Mouse (Mus musculus) liver, embryonic 14.5 days (tissue): Measurements from ENCODE around the gene Bdh2. TPM values are rescaled to one million over a fixed set of nuclear protein-coding genes. Genes with fewer than 3 reads are reported as not detected.

Source experiments
- ATAC-seq: fragments of 200-750 bp; cut with Nextera tagmentation; 2 replicates; pipeline ENCODE4 v1.8.0; 2017; ENCODE audit warnings: moderate number of reproducible peaks, mild to moderate bottlenecking, moderate library complexity; ENCODE audit not compliant: insufficient read depth
- DNase-seq, 3 experiments: peaks; one replicate each; pipeline ENCODE4 v3.0.0-alpha.2; 2012 to 2013; ENCODE audit warnings: low read depth in 3 of 3, low spot score in 3 of 3
- H3K27ac ChIP-seq: fragments of 300-500 bp; sonication (generic); 2 replicates; pipeline ENCODE4 v1.5.1; 2014; ENCODE audit warnings: moderate library complexity, mild to moderate bottlenecking, control low read depth, inconsistent platforms
- H3K27me3 ChIP-seq: fragments of 300-500 bp; sonication (generic); 2 replicates; pipeline ENCODE4 v1.6.1; 2014; ENCODE audit warnings: mild to moderate bottlenecking, low read length, moderate library complexity; ENCODE audit not compliant: control insufficient read depth, insufficient read depth
- H3K36me3 ChIP-seq: fragments of 300-500 bp; sonication (generic); replicated peaks from 2 replicates; pipeline ENCODE4 v1.6.1; 2014; ENCODE audit warnings: low read depth; ENCODE audit not compliant: control insufficient read depth, insufficient read depth
- H3K4me1 ChIP-seq, 2 experiments: fragments of 200-500 bp in 1 of 2; fragments of 300-500 bp in 1 of 2; sonication (generic) in 1 of 2; replicated peaks; 2 replicates each; pipeline ENCODE4 v1.6.1; 2012 to 2014; ENCODE audit warnings: antibody characterized with exemption in 1 of 2, inconsistent platforms in 1 of 2, low read length in 1 of 2; ENCODE audit not compliant: control insufficient read depth in 2 of 2, insufficient read depth in 2 of 2
- H3K4me2 ChIP-seq: fragments of 300-500 bp; sonication (generic); 2 replicates; pipeline ENCODE4 v1.6.1; 2014; ENCODE audit warnings: low read depth, mild to moderate bottlenecking, control low read depth, moderate library complexity
- H3K4me3 ChIP-seq, 2 experiments: fragments of 200-500 bp in 1 of 2; fragments of 300-500 bp in 1 of 2; sonication (generic) in 1 of 2; 2 replicates each; pipeline ENCODE4 v1.5.1; 2012 to 2014; ENCODE audit warnings: low read depth in 2 of 2, low read length in 2 of 2, mild to moderate bottlenecking in 2 of 2, control low read depth in 1 of 2, inconsistent platforms in 1 of 2, moderate library complexity in 1 of 2; ENCODE audit not compliant: insufficient read depth in 1 of 2
- H3K9ac ChIP-seq: fragments of 300-500 bp; sonication (generic); replicated peaks from 2 replicates; pipeline ENCODE4 v1.6.1; 2014; ENCODE audit warnings: mild to moderate bottlenecking, control low read depth, moderate library complexity
- H3K9me3 ChIP-seq: fragments of 300-500 bp; sonication (generic); 2 replicates; pipeline ENCODE4 v1.6.1; 2016; ENCODE audit warnings: low read length, mixed read lengths; ENCODE audit not compliant: control insufficient read depth
- CTCF ChIP-seq: IDR thresholded peaks from 2 replicates; pipeline ENCODE4 v1.5.1; 2016; ENCODE audit warnings: antibody characterized with exemption, low read depth, control low read depth
- EP300 ChIP-seq: IDR thresholded peaks from 2 replicates; pipeline ENCODE4 v1.6.1; 2016; ENCODE audit warnings: antibody characterized with exemption, low read depth
- WGBS: fragments of 180-500 bp; shearing (Covaris S2); extraction: QIAGEN DNeasy Blood & Tissue Kit; methylation state at CpG from one replicate; pipeline ENCODE4 v1.1.7; 2014; ENCODE audit not compliant: insufficient replicate concordance; 5-methylcytosine and 5-hydroxymethylcytosine counted together
- polyA plus RNA-seq, 2 experiments: library from polyadenylated mRNA; depleted of rRNA in 1 of 2; stranded (reverse) in 1 of 2; unstranded in 1 of 2; fragments of >200 nt; fragmentation: Nextera tagmentation in 1 of 2; extraction: Ambion mirVana in 1 of 2; gene quantifications; 2 replicates each; pipeline versions ENCODE4 v1.2.1 to v1.2.3; 2012 to 2014

Gene Bdh2
- polyA plus RNA-seq, 2 experiments: 0.26 to 0.41 TPM

- H3K9ac ChIP-seq: no peak overlapping the region
- DNase-seq (no peak), ATAC-seq (no peak)
- peaks cover 88% of the 10 kb centered on the region for H3K36me3 ChIP-seq
- no peak overlapping the region for H3K4me3 ChIP-seq
- H3K27ac ChIP-seq: no peak overlapping the region
- H3K4me2 ChIP-seq: no peak overlapping the region
- H3K27me3 ChIP-seq: no peaks in the 10 kb centered on the region
- no peaks in the 10 kb centered on the region for H3K4me1 ChIP-seq
- TF ChIP-seq CTCF: no peak
- TF ChIP-seq EP300: no peak
- no peaks in the 10 kb centered on the region for H3K9me3 ChIP-seq
- 86% methylated on average over 5 of the region's 5 CpGs for WGBS
Observed at GRCm38 (mm10) chr3:135268616-135269015, 12.4 kb upstream of the Bdh2 start.

- ATAC-seq (peak; percentile 50), DNase-seq (no peak)
- Histone ChIP-seq H3K27ac (no peak overlapping the region), H3K9me3 (no peaks in the 10 kb centered on the region), H3K36me3 (peaks cover 79% of the 10 kb centered on the region), H3K27me3 (no peaks in the 10 kb centered on the region), H3K9ac (no peak overlapping the region), H3K4me1 (no peaks in the 10 kb centered on the region), H3K4me2 (no peak overlapping the region), H3K4me3 (no peak overlapping the region)
- 81% methylated on average over 10 of the region's 10 CpGs for WGBS
- TF ChIP-seq EP300 (no peak), CTCF (no peak)
Observed at GRCm38 (mm10) chr3:135269391-135269990, 11.5 kb upstream of the Bdh2 start.

GRCm38 (mm10) chr3:135272627-135273026 is 8.4 kb upstream of the Bdh2 start:
- no peak overlapping the region for H3K4me2 ChIP-seq
- H3K9ac ChIP-seq: no peak overlapping the region
- no peak for TF ChIP-seq EP300
- TF ChIP-seq CTCF: no peak
- H3K9me3 ChIP-seq: no peaks in the 10 kb centered on the region
- no peaks in the 10 kb centered on the region for H3K4me1 ChIP-seq
- H3K36me3 ChIP-seq: peaks cover 51% of the 10 kb centered on the region
- no peak overlapping the region for H3K27ac ChIP-seq
- no peak for ATAC-seq
- DNase-seq: no peak
- no peak overlapping the region for H3K4me3 ChIP-seq
- no peaks in the 10 kb centered on the region for H3K27me3 ChIP-seq
- 89% methylated on average over 12 of the region's 12 CpGs for WGBS

- no peak for DNase-seq
- ATAC-seq: no peak
- H3K4me1 ChIP-seq: no peaks in the 10 kb centered on the region
- H3K9me3 ChIP-seq: no peaks in the 10 kb centered on the region
- WGBS: 85% methylated on average over 13 of the region's 13 CpGs
- TF ChIP-seq EP300 (no peak), CTCF (no peak)
- no peak overlapping the region for H3K4me2 ChIP-seq
- H3K36me3 ChIP-seq: peaks cover 47% of the 10 kb centered on the region
- no peaks in the 10 kb centered on the region for H3K27me3 ChIP-seq
- H3K27ac ChIP-seq: no peak overlapping the region
- H3K9ac ChIP-seq: no peak overlapping the region
- H3K4me3 ChIP-seq: no peak overlapping the region
Observed at GRCm38 (mm10) chr3:135273047-135273446, 8.0 kb upstream of the Bdh2 start.

GRCm38 (mm10) chr3:135280160-135280559 is 861 bp upstream of the Bdh2 start:
- TF ChIP-seq EP300 (no peak), CTCF (no peak)
- Histone ChIP-seq H3K4me3 (no peak overlapping the region), H3K4me2 (no peak overlapping the region), H3K9me3 (no peaks in the 10 kb centered on the region), H3K27me3 (no peaks in the 10 kb centered on the region), H3K27ac (no peak overlapping the region), H3K36me3 (no peaks in the 10 kb centered on the region), H3K9ac (no peak overlapping the region), H3K4me1 (no peaks in the 10 kb centered on the region)
- ATAC-seq: no peak
- WGBS: 35% methylated on average over 4 of the region's 4 CpGs
- no peak for DNase-seq
